In the genomic region with DNA sequence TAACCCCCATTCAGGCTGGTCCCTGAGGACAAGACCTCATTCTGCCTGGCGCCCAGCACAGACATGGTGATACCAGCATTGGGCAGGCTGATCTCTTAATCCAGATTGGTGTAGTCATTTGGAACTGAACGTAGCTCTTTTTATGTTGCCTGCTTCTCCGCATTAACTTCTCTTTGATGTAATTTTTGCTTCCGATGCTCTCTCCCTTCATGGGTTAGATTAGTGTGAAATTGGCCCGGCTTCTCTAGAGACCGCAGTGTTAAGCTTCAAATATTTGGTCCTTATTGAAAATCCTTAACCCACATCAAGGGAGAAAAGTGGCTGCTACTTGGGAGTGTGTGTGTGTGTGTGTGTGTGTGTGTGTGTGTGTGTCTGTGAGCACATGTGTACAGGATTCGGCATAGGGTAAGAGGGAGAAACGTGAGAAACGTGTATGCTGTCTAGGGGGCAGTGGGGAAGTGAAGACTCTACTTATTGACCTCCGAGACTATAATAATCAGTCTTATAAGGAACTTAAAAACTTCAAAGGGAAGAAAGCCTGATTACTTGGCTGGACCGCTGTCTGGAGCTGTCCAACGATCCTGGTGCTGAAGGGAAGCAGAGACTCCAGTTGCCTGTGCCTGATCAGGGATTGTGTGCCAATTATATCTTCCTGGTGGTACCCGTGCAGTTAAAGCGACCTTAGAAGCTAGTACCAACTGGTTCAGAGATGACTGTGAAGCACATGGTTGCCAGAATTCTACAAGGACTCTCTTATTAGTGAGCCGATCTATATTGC, we compare ENCODE assay signal across 9 mouse cellular contexts. TPM values are rescaled to one million over a fixed set of nuclear protein-coding genes. Genes with fewer than 3 reads are reported as not detected.
DNase-seq lines count a peak whose midpoint lies in the region; ATAC-seq lines count a peak whose summit lies in the region.
"Had no signal": no experiment of that assay in that cellular context is flagged by ENCODE, and none has a peak within 500 bp of the region (broad histone marks: within the 10 kb centered on the region; RNA-seq: fewer than 3 reads in every experiment).

No protein-coding gene starts in this region.

- peak; percentile 58 for DNase-seq in liver
- peak; percentile 77 for DNase-seq in ZHBTc4 (ENCODE audit: low read depth, low spot score)
- DNase-seq in embryonic facial prominence, embryonic 10.5 days (ENCODE audit: low spot score) = peak; percentile 85
- DNase-seq in liver, embryonic 11.5 days (ENCODE audit: low spot score) = peak; percentile 70
- DNase-seq in retina, postnatal 1 day = peak; percentile 77
- no peak for DNase-seq in cerebellum, adult 9-10 months

- H3K27me3 ChIP-seq in liver, embryonic 12.5 days (replicated peaks) = peaks cover 87% of the 10 kb centered on the region
- peaks cover 86% of the 10 kb centered on the region for H3K27me3 ChIP-seq in embryonic facial prominence, embryonic 10.5 days (replicated peaks; ENCODE audit: low read depth, poor library complexity, severe bottlenecking)
- H3K27me3 ChIP-seq in liver, embryonic 11.5 days (replicated peaks; ENCODE audit: control insufficient read depth, insufficient read depth, low read length) = peaks cover 76% of the 10 kb centered on the region

- no peak for ATAC-seq in liver, embryonic 12.5 days
- ATAC-seq in liver, embryonic 11.5 days (replicated peaks; ENCODE audit: low FRiP score) = no peak

- H3K4me3 ChIP-seq in liver, embryonic 12.5 days = no peak overlapping the region
- no peak overlapping the region for H3K4me3 ChIP-seq in embryonic facial prominence, embryonic 10.5 days
- no peak overlapping the region for H3K4me3 ChIP-seq in liver, embryonic 11.5 days (ENCODE audit: low read depth, low read length)
- H3K4me3 ChIP-seq: embryonic facial prominence, embryonic 15.5 days had no signal

- no peaks in the 10 kb centered on the region for H3K36me3 ChIP-seq in liver, embryonic 12.5 days
- no peaks in the 10 kb centered on the region for H3K36me3 ChIP-seq in embryonic facial prominence, embryonic 10.5 days (replicated peaks)
- no peaks in the 10 kb centered on the region for H3K36me3 ChIP-seq in liver, embryonic 11.5 days (ENCODE audit: control insufficient read depth, insufficient read depth, low read length)
- H3K36me3 ChIP-seq: embryonic facial prominence, embryonic 15.5 days had no signal

- no peak overlapping the region for H3K4me2 ChIP-seq in liver, embryonic 12.5 days
- no peak overlapping the region for H3K4me2 ChIP-seq in liver, embryonic 11.5 days
- H3K4me2 ChIP-seq: embryonic facial prominence, embryonic 15.5 days had no signal

- H3K9me3 ChIP-seq in liver, embryonic 12.5 days (replicated peaks) = no peaks in the 10 kb centered on the region
- H3K9me3 ChIP-seq in embryonic facial prominence, embryonic 10.5 days = no peaks in the 10 kb centered on the region
- no peaks in the 10 kb centered on the region for H3K9me3 ChIP-seq in liver, embryonic 11.5 days (ENCODE audit: control insufficient read depth, low read length)
- H3K9me3 ChIP-seq: embryonic facial prominence, embryonic 15.5 days had no signal

- H3K9ac ChIP-seq in liver, embryonic 12.5 days = no peak overlapping the region
- no peak overlapping the region for H3K9ac ChIP-seq in liver, embryonic 11.5 days (ENCODE audit: low read depth, low read length)
- H3K9ac ChIP-seq: embryonic facial prominence, embryonic 15.5 days had no signal

- peaks cover 11% of the 10 kb centered on the region for H3K4me1 ChIP-seq in liver, embryonic 12.5 days
- peaks cover 22% of the 10 kb centered on the region for H3K4me1 ChIP-seq in embryonic facial prominence, embryonic 10.5 days
- H3K4me1 ChIP-seq in liver, embryonic 11.5 days (replicated peaks; ENCODE audit: control insufficient read depth, insufficient read depth, low read length) = peaks cover 8% of the 10 kb centered on the region
- H3K4me1 ChIP-seq: embryonic facial prominence, embryonic 15.5 days had no signal

- WGBS in liver, embryonic 12.5 days (ENCODE audit: insufficient replicate concordance) = 38% methylated on average over 15 of the region's 15 CpGs
- WGBS in embryonic facial prominence, embryonic 10.5 days = 43% methylated on average over 15 of the region's 15 CpGs
- WGBS in liver, embryonic 11.5 days = 39% methylated on average over 15 of the region's 15 CpGs

- no peak overlapping the region for H3K27ac ChIP-seq in liver, embryonic 12.5 days
- H3K27ac ChIP-seq in embryonic facial prominence, embryonic 10.5 days (replicated peaks) = no peak overlapping the region
- no peak overlapping the region for H3K27ac ChIP-seq in liver, embryonic 11.5 days (ENCODE audit: low read depth, low read length)
- H3K27ac ChIP-seq: embryonic facial prominence, embryonic 15.5 days; macrophage had no signal

RNA-seq across cellular contexts. Expression of a gene that starts 28.8 kb away (rescaled TPM):
- 7.6 and 8.9 TPM in 2 replicates for polyA plus RNA-seq in liver, embryonic 12.5 days (2016; fragmentation: Nextera tagmentation; extraction: Ambion mirVana)
- 16.5 and 16.8 TPM in 2 replicates for polyA plus RNA-seq in embryonic facial prominence, embryonic 10.5 days (2016; fragmentation: Nextera tagmentation; extraction: Ambion mirVana)
- 12.7 and 14.5 TPM in 2 replicates for polyA plus RNA-seq in liver, embryonic 11.5 days (2014; fragmentation: Nextera tagmentation; extraction: Ambion mirVana)
